13 mouse cellular contexts compared by ENCODE assay signal in the genomic region with DNA sequence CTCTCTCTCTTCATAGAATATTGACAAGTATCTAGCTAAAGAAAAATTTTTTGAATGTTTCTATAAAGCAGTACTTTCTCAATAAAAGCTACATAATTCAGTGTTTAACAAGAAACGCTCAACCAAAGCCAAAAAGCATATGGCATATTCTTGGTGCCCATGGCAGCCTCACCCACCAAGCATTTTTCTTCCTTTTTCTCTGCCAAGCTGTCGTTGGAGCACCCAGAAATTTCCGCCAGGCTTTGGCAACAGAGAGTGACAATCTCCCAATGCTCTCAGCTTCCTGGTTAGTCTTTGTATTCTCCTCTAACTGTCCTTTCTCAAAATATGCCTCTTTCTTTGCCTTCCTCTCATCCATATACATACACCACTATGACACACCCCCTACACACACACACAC.
DNase-seq lines count a peak whose midpoint lies in the region.
"Had no signal": no experiment of that assay in that cellular context is flagged by ENCODE, and none has a peak within 500 bp of the region (broad histone marks: within the 10 kb centered on the region; RNA-seq: fewer than 3 reads in every experiment).

No protein-coding gene starts in this region.

- peak; percentile 7 to 17 for DNase-seq in cerebellum, postnatal 10 days
- DNase-seq in cerebellum, adult 18-20 months, result no peak
- DNase-seq in left cerebral cortex, postnatal 14 days (ENCODE audit: low spot score in 2 of 2), result peak; percentile 13 to 15
- no peak for DNase-seq in left cerebral cortex, adult 8-10 months (ENCODE audit: low spot score in 2 of 2)
- peak; percentile 4 to 7 for DNase-seq in right cerebral cortex, adult 2 months (ENCODE audit: low spot score in 2 of 2)
- no peak for DNase-seq in thymus, postnatal 4 days
- DNase-seq in urinary bladder, adult 2 months (ENCODE audit: low spot score), result no peak
- no peak for DNase-seq in natural killer cell, adult 2 months (ENCODE audit: low spot score in 2 of 2)
- DNase-seq: adrenal gland, adult 8-10 months; cerebellum, adult 11-12 months; gastrocnemius, postnatal 10 days; heart, adult 11 months; heart, postnatal 4 days had no signal

- intact Hi-C loops in left cerebral cortex, postnatal 14 days (cut with DNase I), result no loop called here

Comparison
In these comparisons a context has a peak if more than half of its experiments do, and no peak if none do; other contexts are left out.
1. DNase-seq: peak in cerebellum, postnatal 10 days (2 of 2), left cerebral cortex, postnatal 14 days (2 of 2) and right cerebral cortex, adult 2 months (2 of 2); none in cerebellum, adult 18-20 months (0 of 2), left cerebral cortex, adult 8-10 months (0 of 2), thymus, postnatal 4 days (single experiment), urinary bladder, adult 2 months (single experiment) and natural killer cell, adult 2 months (0 of 2).